Mouse (Mus musculus) bone marrow, adult 2 months (tissue): ENCODE data around the gene Pex10. TPM values are rescaled to one million over a fixed set of nuclear protein-coding genes. Genes with fewer than 3 reads are reported as not detected.
"Not testable (repeated sequence)": the region's sequence is repeated elsewhere in the genome, so short reads cannot be mapped to it uniquely, and the experiment has no call there.

Source experiments
- H3K27ac ChIP-seq: fragments of 200-500 bp; 2 replicates; pipeline ENCODE4 v1.5.1; 2012; ENCODE audit warnings: low read depth, mild to moderate bottlenecking, control low read depth, inconsistent platforms, low read length; ENCODE audit not compliant: control insufficient read depth, poor library complexity, insufficient read depth
- H3K4me1 ChIP-seq: fragments of 200-500 bp; 2 replicates; pipeline ENCODE4 v1.6.1; 2011; ENCODE audit warnings: low read length; ENCODE audit not compliant: control insufficient read depth, insufficient read depth
- H3K4me3 ChIP-seq: fragments of 200-500 bp; replicated peaks from 2 replicates; pipeline ENCODE3; 2011; ENCODE audit warnings: mild to moderate bottlenecking, low read depth, low read length, control low read depth; ENCODE audit not compliant: control insufficient read depth
- CTCF ChIP-seq: fragments of 200-500 bp; IDR thresholded peaks from 2 replicates; pipeline ENCODE4 v1.5.1; 2011; ENCODE audit warnings: low read length, control low read depth; ENCODE audit not compliant: control insufficient read depth, insufficient read depth
- POLR2A ChIP-seq: fragments of 200-500 bp; IDR thresholded peaks from 2 replicates; pipeline ENCODE4 v1.6.1; 2011; ENCODE audit warnings: low read depth, mild to moderate bottlenecking, control low read depth, low read length, borderline replicate concordance; ENCODE audit not compliant: control insufficient read depth
- WGBS: fragments of 180-500 bp; shearing (Covaris S2); methylation state at CpG from one replicate; pipeline ENCODE4 v1.1.7; 2018; 5-methylcytosine and 5-hydroxymethylcytosine counted together
- polyA plus RNA-seq: library from polyadenylated mRNA; stranded (reverse); fragments of >200 nt; gene quantifications from 2 replicates; pipeline ENCODE4 v1.2.4, GENCODE M21; 2011; ENCODE audit warnings: low replicate concordance; ENCODE audit not compliant: missing spikeins, insufficient read depth, insufficient read length

Pex10 gene
- polyA plus RNA-seq, 1 experiment: 12.1 TPM

- Histone ChIP-seq H3K4me1 (peaks cover 1% of the 10 kb centered on the region; the same call in 1 of the 2 replicates), H3K4me3 (no peak overlapping the region), H3K27ac (no peak overlapping the region)
- 93% methylated on average over 13 of the region's 13 CpGs for WGBS
- TF ChIP-seq POLR2A: no peak
- TF ChIP-seq CTCF: no peak
Measured at GRCm38 (mm10) chr4:155070199-155070598, 3.4 kb downstream of the Pex10 start.

DNA sequence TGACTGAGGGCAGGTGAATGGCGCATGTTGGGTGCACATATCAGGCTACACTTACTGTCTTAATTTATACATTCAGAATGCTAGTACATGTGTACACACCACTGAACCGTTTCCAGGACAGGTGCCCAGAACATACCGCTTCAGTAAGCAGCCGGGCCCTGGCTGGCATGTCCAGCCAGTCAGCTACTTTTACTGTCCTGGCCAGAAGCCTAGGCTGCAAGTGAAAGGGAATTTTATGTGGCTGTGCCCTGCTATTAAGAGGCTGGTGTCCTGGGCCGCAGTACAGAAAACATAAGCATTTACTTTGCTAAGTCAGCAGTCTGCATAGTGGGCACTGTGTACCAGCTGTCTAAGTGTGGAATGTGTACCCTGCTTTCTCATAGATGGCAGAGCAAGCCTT, 4.1 kb downstream of the Pex10 start:
- H3K4me1 ChIP-seq: peaks cover 1% of the 10 kb centered on the region; the same call in 1 of the 2 replicates
- WGBS: 88% methylated on average over 5 of the region's 5 CpGs
- no peak overlapping the region for H3K27ac ChIP-seq
- H3K4me3 ChIP-seq: no peak overlapping the region
- TF ChIP-seq CTCF (no peak), POLR2A (no peak)

GRCm38 (mm10) chr4:155074418-155074817, 7.6 kb downstream of the Pex10 start:
- no peaks in the 10 kb centered on the region for H3K4me1 ChIP-seq
- no peak overlapping the region for H3K4me3 ChIP-seq
- no peak overlapping the region for H3K27ac ChIP-seq
- TF ChIP-seq POLR2A (no peak), CTCF (no peak)
- 86% methylated on average over 9 of the region's 9 CpGs for WGBS

DNA sequence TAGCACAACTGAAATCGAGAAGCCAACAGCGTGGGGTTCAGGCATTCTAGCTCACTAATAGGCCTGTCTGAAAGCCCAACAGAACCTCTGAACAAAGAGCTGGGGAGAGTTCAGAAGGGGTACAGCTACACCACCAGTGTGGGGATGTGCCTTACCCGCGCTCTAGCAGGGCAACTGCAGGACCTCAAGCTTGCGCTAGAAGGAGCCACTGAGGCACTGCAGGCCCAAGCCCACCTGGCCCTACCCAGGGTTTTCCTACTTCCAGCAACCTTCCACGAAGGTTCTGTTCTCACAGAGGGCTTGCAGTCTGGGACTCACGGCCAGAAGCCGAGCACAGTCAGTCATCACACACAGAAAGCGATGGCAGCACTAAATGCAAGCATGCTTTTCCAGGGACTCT, 8.3 kb downstream of the Pex10 start:
- WGBS: 92% methylated on average over 9 of the region's 9 CpGs
- Histone ChIP-seq H3K4me1 (no peaks in the 10 kb centered on the region), H3K27ac (no peak overlapping the region), H3K4me3 (no peak overlapping the region)
- no peak for TF ChIP-seq CTCF
- no peak for TF ChIP-seq POLR2A

- Histone ChIP-seq H3K27ac (no peak overlapping the region), H3K4me1 (no peaks in the 10 kb centered on the region), H3K4me3 (no peak overlapping the region)
- TF ChIP-seq CTCF (no peak), POLR2A (no peak)
- 91% methylated on average over 2 of the region's 2 CpGs for WGBS
Measured at GRCm38 (mm10) chr4:155075813-155076212, 9.0 kb downstream of the Pex10 start.

GRCm38 (mm10) chr4:155076677-155077076, 9.9 kb downstream of the Pex10 start:
- Histone ChIP-seq H3K27ac (no peak overlapping the region), H3K4me3 (no peak overlapping the region), H3K4me1 (no peaks in the 10 kb centered on the region)
- 89% methylated on average over 9 of the region's 9 CpGs for WGBS
- TF ChIP-seq POLR2A (no peak), CTCF (no peak)

DNA sequence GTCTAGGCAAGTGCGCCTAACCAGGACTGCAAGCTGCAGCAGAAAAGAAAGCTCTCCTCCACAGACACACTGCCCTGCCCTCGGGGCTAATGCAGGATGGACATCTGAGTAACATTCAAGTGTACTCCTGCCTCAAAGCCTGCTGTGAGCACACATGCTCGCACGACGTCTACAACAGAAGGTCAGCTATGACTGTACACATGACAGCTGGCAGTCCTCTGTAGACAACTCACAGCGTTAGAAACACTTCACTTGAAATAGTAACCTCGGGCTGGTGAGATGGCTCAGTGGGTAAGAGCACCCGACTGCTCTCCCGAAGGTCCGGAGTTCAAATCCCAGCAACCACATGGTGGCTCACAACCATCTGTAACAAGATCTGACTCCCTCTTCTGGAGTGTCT, 12.0 kb downstream of the Pex10 start:
- 91% methylated on average over 10 of the region's 10 CpGs for WGBS
- H3K27ac ChIP-seq, H3K4me3 ChIP-seq, H3K4me1 ChIP-seq: not testable (repeated sequence)

- TF ChIP-seq CTCF (no peak), POLR2A (no peak)
- WGBS: 91% methylated on average over 6 of the region's 6 CpGs
- no peak overlapping the region for H3K4me3 ChIP-seq
- H3K27ac ChIP-seq: no peak overlapping the region
- H3K4me1 ChIP-seq: 0 out of 2 replicates have a peak, but pooled peaks cover under 1% of the 10 kb centered on the region
Measured at GRCm38 (mm10) chr4:155079666-155080065, 12.8 kb downstream of the Pex10 start.

DNA sequence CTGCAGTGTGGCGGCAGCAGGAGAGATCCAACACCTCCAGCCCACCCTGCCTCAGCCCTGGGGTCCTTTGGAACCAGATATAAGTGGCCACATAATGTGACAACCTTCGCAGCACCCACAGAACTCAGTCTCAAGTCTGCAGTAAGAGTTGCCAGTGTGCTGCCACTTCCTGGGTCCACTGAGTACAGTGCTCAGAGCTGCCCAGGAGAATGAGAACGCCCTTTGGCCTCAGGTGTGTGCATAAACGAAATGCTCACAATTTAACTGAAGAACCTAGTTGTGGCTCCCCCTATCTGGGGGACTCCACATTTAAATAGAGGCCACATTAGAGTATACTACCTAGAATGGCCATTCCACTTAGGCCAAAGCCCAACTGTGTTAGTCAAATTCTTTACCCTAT, 16.7 kb downstream of the Pex10 start:
- WGBS: 81% methylated on average over 4 of the region's 4 CpGs
- no peak overlapping the region for H3K4me3 ChIP-seq
- no peak overlapping the region for H3K27ac ChIP-seq
- H3K4me1 ChIP-seq: peaks cover 9% of the 10 kb centered on the region
- TF ChIP-seq CTCF (no peak), POLR2A (no peak)
